Mouse (Mus musculus): Measurements from ENCODE around the gene Unc5cl.

Gene Unc5cl

GRCm38 (mm10) chr17:48533844-48534705 lies 79.4 kb downstream of the Unc5cl start:
- no peak for DNase-seq (ENCODE audit: extremely low spot score, low read depth, low spot score)

GRCm38 (mm10) chr17:48538328-48538727 lies 83.6 kb downstream of the Unc5cl start:
- DNase-seq (ENCODE audit: extremely low spot score, low read depth, low spot score) = no peak

- no peak for DNase-seq (ENCODE audit: extremely low spot score, low read depth, low spot score)
Observed at GRCm38 (mm10) chr17:48539326-48539725, 84.6 kb downstream of the Unc5cl start.

- DNase-seq (ENCODE audit: extremely low spot score, low read depth, low spot score) = no peak
Observed at GRCm38 (mm10) chr17:48542733-48543132, 88.0 kb downstream of the Unc5cl start.

- no peak for DNase-seq (ENCODE audit: extremely low spot score, low read depth, low spot score)
Observed at GRCm38 (mm10) chr17:48543301-48543765, 88.6 kb downstream of the Unc5cl start.

- no peak for DNase-seq (ENCODE audit: extremely low spot score, low read depth, low spot score)
Observed at GRCm38 (mm10) chr17:48544722-48545121, 90.0 kb downstream of the Unc5cl start.

- no peak for DNase-seq (ENCODE audit: extremely low spot score, low read depth, low spot score)
Observed at GRCm38 (mm10) chr17:48545223-48545943, 90.7 kb downstream of the Unc5cl start.

- DNase-seq (ENCODE audit: extremely low spot score, low read depth, low spot score) = no peak
Observed at GRCm38 (mm10) chr17:48546036-48546435, 91.3 kb downstream of the Unc5cl start.

- no peak for DNase-seq (ENCODE audit: extremely low spot score, low read depth, low spot score)
Observed at GRCm38 (mm10) chr17:48547668-48548067, 93.0 kb downstream of the Unc5cl start.

GRCm38 (mm10) chr17:48551788-48552531 lies 97.3 kb downstream of the Unc5cl start:
- DNase-seq (ENCODE audit: extremely low spot score, low read depth, low spot score) = no peak

- no peak for DNase-seq (ENCODE audit: extremely low spot score, low read depth, low spot score)
Observed at GRCm38 (mm10) chr17:48552532-48552915, 97.8 kb downstream of the Unc5cl start.

GRCm38 (mm10) chr17:48556223-48556962 lies 101.7 kb downstream of the Unc5cl start:
- DNase-seq (ENCODE audit: extremely low spot score, low read depth, low spot score) = no peak

- no peak for DNase-seq (ENCODE audit: extremely low spot score, low read depth, low spot score)
Observed at GRCm38 (mm10) chr17:48557823-48558715, 103.4 kb downstream of the Unc5cl start.

GRCm38 (mm10) chr17:48564931-48565330 lies 110.2 kb downstream of the Unc5cl start:
- DNase-seq (ENCODE audit: extremely low spot score, low read depth, low spot score) = no peak

- no peak for DNase-seq (ENCODE audit: extremely low spot score, low read depth, low spot score)
Observed at GRCm38 (mm10) chr17:48569656-48570055, 115.0 kb downstream of the Unc5cl start.

GRCm38 (mm10) chr17:48581153-48581552 lies 126.5 kb downstream of the Unc5cl start:
- DNase-seq (ENCODE audit: extremely low spot score, low read depth, low spot score) = no peak

GRCm38 (mm10) chr17:48582486-48582990 lies 127.8 kb downstream of the Unc5cl start:
- DNase-seq (ENCODE audit: extremely low spot score, low read depth, low spot score) = no peak

- no peak for DNase-seq (ENCODE audit: extremely low spot score, low read depth, low spot score)
Observed at GRCm38 (mm10) chr17:48583401-48583800, 128.7 kb downstream of the Unc5cl start.

GRCm38 (mm10) chr17:48585902-48586359 lies 131.2 kb downstream of the Unc5cl start:
- no peak for DNase-seq (ENCODE audit: extremely low spot score, low read depth, low spot score)
